Mouse (Mus musculus): ENCODE results near the gene Ptprm. TPM values are rescaled to one million over a fixed set of nuclear protein-coding genes. Genes with fewer than 3 reads are reported as not detected.

The Ptprm gene
- polyA plus RNA-seq, 1 experiment from 2014 or later = 1.6 TPM

- Histone ChIP-seq H3K9ac (ENCODE audit: low read depth, low read length) (no peak overlapping the region), H3K4me1 (ENCODE audit: control insufficient read depth, low read depth, low read length) (no peaks in the 10 kb centered on the region), H3K27ac (ENCODE audit: low read length) (no peak overlapping the region), H3K4me2 (ENCODE audit: low read depth, low read length) (no peak overlapping the region), H3K36me3 (ENCODE audit: control insufficient read depth, insufficient read depth) (no peaks in the 10 kb centered on the region), H3K4me3 (ENCODE audit: low read depth, low read length) (no peak overlapping the region), H3K27me3 (ENCODE audit: control insufficient read depth, insufficient read depth, low read depth, low read length) (no peaks in the 10 kb centered on the region), H3K9me3 (replicated peaks; ENCODE audit: control insufficient read depth, low read length) (no peaks in the 10 kb centered on the region)
- WGBS (ENCODE audit: insufficient replicate concordance) = 61% methylated on average over 2 of the region's 2 CpGs
- no peak for ATAC-seq (ENCODE audit: low read depth)
Observed at GRCm38 (mm10) chr17:67165876-67166275, 188.4 kb downstream of the Ptprm start.

DNA sequence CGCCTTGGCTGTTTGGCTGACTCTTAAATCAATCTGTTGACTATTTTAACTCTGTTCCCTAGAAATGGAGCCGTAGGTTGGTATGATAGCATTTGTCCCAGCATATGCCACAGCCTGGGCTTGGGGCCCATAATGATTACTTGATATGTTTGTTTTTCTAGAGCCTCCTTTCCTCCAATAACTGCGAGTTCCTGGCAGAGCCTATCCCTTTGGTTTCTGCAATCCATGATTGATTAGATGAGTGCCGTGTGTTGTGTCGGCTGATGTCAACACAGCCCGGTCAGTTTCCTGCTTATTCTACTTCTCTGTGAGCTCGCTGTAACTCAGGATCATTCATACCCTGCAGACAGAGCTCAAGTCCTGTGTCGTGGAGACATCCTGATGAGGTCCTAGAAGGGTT lies 194.6 kb downstream of the Ptprm start:
- Histone ChIP-seq H3K27me3 (ENCODE audit: control insufficient read depth, insufficient read depth, low read depth, low read length) (no peaks in the 10 kb centered on the region), H3K4me1 (ENCODE audit: control insufficient read depth, low read depth, low read length) (no peaks in the 10 kb centered on the region), H3K27ac (ENCODE audit: low read length) (no peak overlapping the region), H3K9me3 (replicated peaks; ENCODE audit: control insufficient read depth, low read length) (no peaks in the 10 kb centered on the region), H3K9ac (ENCODE audit: low read depth, low read length) (no peak overlapping the region), H3K4me2 (ENCODE audit: low read depth, low read length) (no peak overlapping the region), H3K36me3 (ENCODE audit: control insufficient read depth, insufficient read depth) (no peaks in the 10 kb centered on the region), H3K4me3 (ENCODE audit: low read depth, low read length) (no peak overlapping the region)
- ATAC-seq (ENCODE audit: low read depth) = no peak
- WGBS (ENCODE audit: insufficient replicate concordance) = 40% methylated on average over 8 of the region's 8 CpGs

- Histone ChIP-seq H3K4me2 (ENCODE audit: low read depth, low read length) (no peak overlapping the region), H3K9me3 (replicated peaks; ENCODE audit: control insufficient read depth, low read length) (no peaks in the 10 kb centered on the region), H3K4me3 (ENCODE audit: low read depth, low read length) (no peak overlapping the region), H3K36me3 (ENCODE audit: control insufficient read depth, insufficient read depth) (no peaks in the 10 kb centered on the region), H3K27ac (ENCODE audit: low read length) (no peak overlapping the region), H3K9ac (ENCODE audit: low read depth, low read length) (no peak overlapping the region), H3K27me3 (ENCODE audit: control insufficient read depth, insufficient read depth, low read depth, low read length) (no peaks in the 10 kb centered on the region), H3K4me1 (ENCODE audit: control insufficient read depth, low read depth, low read length) (no peaks in the 10 kb centered on the region)
- WGBS (ENCODE audit: insufficient replicate concordance) = 75% methylated on average over 7 of the region's 7 CpGs
- no peak for ATAC-seq (ENCODE audit: low read depth)
Observed at GRCm38 (mm10) chr17:67157089-67157752, 197.0 kb downstream of the Ptprm start.

- no peak for ATAC-seq (ENCODE audit: low read depth)
- Histone ChIP-seq H3K4me2 (ENCODE audit: low read depth, low read length) (no peak overlapping the region), H3K27ac (ENCODE audit: low read length) (no peak overlapping the region), H3K36me3 (ENCODE audit: control insufficient read depth, insufficient read depth) (no peaks in the 10 kb centered on the region), H3K27me3 (ENCODE audit: control insufficient read depth, insufficient read depth, low read depth, low read length) (no peaks in the 10 kb centered on the region), H3K4me3 (ENCODE audit: low read depth, low read length) (no peak overlapping the region), H3K9me3 (replicated peaks; ENCODE audit: control insufficient read depth, low read length) (no peaks in the 10 kb centered on the region), H3K9ac (ENCODE audit: low read depth, low read length) (no peak overlapping the region), H3K4me1 (ENCODE audit: control insufficient read depth, low read depth, low read length) (no peaks in the 10 kb centered on the region)
- WGBS (ENCODE audit: insufficient replicate concordance) = 55% methylated on average over 3 of the region's 3 CpGs
Observed at GRCm38 (mm10) chr17:67152218-67152617, 202.0 kb downstream of the Ptprm start.

GRCm38 (mm10) chr17:67150441-67150840 lies 203.8 kb downstream of the Ptprm start:
- Histone ChIP-seq H3K4me3 (ENCODE audit: low read depth, low read length) (no peak overlapping the region), H3K36me3 (ENCODE audit: control insufficient read depth, insufficient read depth) (no peaks in the 10 kb centered on the region), H3K9me3 (replicated peaks; ENCODE audit: control insufficient read depth, low read length) (no peaks in the 10 kb centered on the region), H3K9ac (ENCODE audit: low read depth, low read length) (no peak overlapping the region), H3K4me2 (ENCODE audit: low read depth, low read length) (no peak overlapping the region), H3K27me3 (ENCODE audit: control insufficient read depth, insufficient read depth, low read depth, low read length) (no peaks in the 10 kb centered on the region), H3K4me1 (ENCODE audit: control insufficient read depth, low read depth, low read length) (no peaks in the 10 kb centered on the region), H3K27ac (ENCODE audit: low read length) (no peak overlapping the region)
- no peak for ATAC-seq (ENCODE audit: low read depth)
- WGBS (ENCODE audit: insufficient replicate concordance) = 51% methylated on average over 2 of the region's 2 CpGs

- H3K36me3 ChIP-seq (ENCODE audit: control insufficient read depth, insufficient read depth) = no peaks in the 10 kb centered on the region
- no peak for ATAC-seq (ENCODE audit: low read depth)
- H3K9me3 ChIP-seq (replicated peaks; ENCODE audit: control insufficient read depth, low read length) = no peaks in the 10 kb centered on the region
- no peak overlapping the region for H3K27ac ChIP-seq (ENCODE audit: low read length)
- no peaks in the 10 kb centered on the region for H3K4me1 ChIP-seq (ENCODE audit: control insufficient read depth, low read depth, low read length)
- H3K4me3 ChIP-seq (ENCODE audit: low read depth, low read length) = no peak overlapping the region
- H3K4me2 ChIP-seq (ENCODE audit: low read depth, low read length) = no peak overlapping the region
- no peak overlapping the region for H3K9ac ChIP-seq (ENCODE audit: low read depth, low read length)
- H3K27me3 ChIP-seq (ENCODE audit: control insufficient read depth, insufficient read depth, low read depth, low read length) = no peaks in the 10 kb centered on the region
- 66% methylated on average over 4 of the region's 4 CpGs for WGBS (ENCODE audit: insufficient replicate concordance)
Observed at GRCm38 (mm10) chr17:67142183-67142756, 212.0 kb downstream of the Ptprm start.

- Histone ChIP-seq H3K4me1 (ENCODE audit: control insufficient read depth, low read depth, low read length) (no peaks in the 10 kb centered on the region), H3K27me3 (ENCODE audit: control insufficient read depth, insufficient read depth, low read depth, low read length) (no peaks in the 10 kb centered on the region), H3K4me2 (ENCODE audit: low read depth, low read length) (no peak overlapping the region), H3K36me3 (ENCODE audit: control insufficient read depth, insufficient read depth) (no peaks in the 10 kb centered on the region), H3K9ac (ENCODE audit: low read depth, low read length) (no peak overlapping the region), H3K27ac (ENCODE audit: low read length) (no peak overlapping the region), H3K4me3 (ENCODE audit: low read depth, low read length) (no peak overlapping the region), H3K9me3 (replicated peaks; ENCODE audit: control insufficient read depth, low read length) (no peaks in the 10 kb centered on the region)
- 32% methylated on average over 1 of the region's 1 CpGs for WGBS (ENCODE audit: insufficient replicate concordance)
- ATAC-seq (ENCODE audit: low read depth) = no peak
Observed at GRCm38 (mm10) chr17:67140502-67140901, 213.8 kb downstream of the Ptprm start.

GRCm38 (mm10) chr17:67138981-67139380 lies 215.3 kb downstream of the Ptprm start:
- Histone ChIP-seq H3K4me2 (ENCODE audit: low read depth, low read length) (no peak overlapping the region), H3K9me3 (replicated peaks; ENCODE audit: control insufficient read depth, low read length) (no peaks in the 10 kb centered on the region), H3K9ac (ENCODE audit: low read depth, low read length) (no peak overlapping the region), H3K36me3 (ENCODE audit: control insufficient read depth, insufficient read depth) (no peaks in the 10 kb centered on the region), H3K4me3 (ENCODE audit: low read depth, low read length) (no peak overlapping the region), H3K27ac (ENCODE audit: low read length) (no peak overlapping the region), H3K4me1 (ENCODE audit: control insufficient read depth, low read depth, low read length) (no peaks in the 10 kb centered on the region), H3K27me3 (ENCODE audit: control insufficient read depth, insufficient read depth, low read depth, low read length) (no peaks in the 10 kb centered on the region)
- ATAC-seq (ENCODE audit: low read depth) = no peak
- WGBS (ENCODE audit: insufficient replicate concordance) = 63% methylated on average over 12 of the region's 12 CpGs

- no peak overlapping the region for H3K4me2 ChIP-seq (ENCODE audit: low read depth, low read length)
- no peak overlapping the region for H3K9ac ChIP-seq (ENCODE audit: low read depth, low read length)
- no peak overlapping the region for H3K4me3 ChIP-seq (ENCODE audit: low read depth, low read length)
- no peaks in the 10 kb centered on the region for H3K36me3 ChIP-seq (ENCODE audit: control insufficient read depth, insufficient read depth)
- no peak for ATAC-seq (ENCODE audit: low read depth)
- no peaks in the 10 kb centered on the region for H3K4me1 ChIP-seq (ENCODE audit: control insufficient read depth, low read depth, low read length)
- H3K27me3 ChIP-seq (ENCODE audit: control insufficient read depth, insufficient read depth, low read depth, low read length) = no peaks in the 10 kb centered on the region
- 68% methylated on average over 7 of the region's 7 CpGs for WGBS (ENCODE audit: insufficient replicate concordance)
- no peak overlapping the region for H3K27ac ChIP-seq (ENCODE audit: low read length)
- no peaks in the 10 kb centered on the region for H3K9me3 ChIP-seq (replicated peaks; ENCODE audit: control insufficient read depth, low read length)
Observed at GRCm38 (mm10) chr17:67136876-67137275, 217.4 kb downstream of the Ptprm start.
